8 mouse cellular contexts compared by ENCODE assay signal in genomic region chr7:46840787-46841525, GRCm38 (mm10). TPM values are rescaled to one million over a fixed set of nuclear protein-coding genes. Genes with fewer than 3 reads are reported as not detected.
A peak's percentile ranks its signal among the peaks of the same experiment; 100 is the strongest.
DNase-seq lines count a peak whose midpoint lies in the region; ATAC-seq and TF ChIP-seq lines count a peak whose summit lies in the region.

Gene Ldha, plus strand, starts transcription at chr7:46841475.

- DNase-seq in liver, adult 2 months (ENCODE audit: extremely low read depth, low read depth, low spot score), result no peak
- DNase-seq in liver, result no peak
- no peak for DNase-seq in left cerebral cortex, adult 8-10 months (ENCODE audit: low spot score in 2 of 2)
- no peak for DNase-seq in midbrain, postnatal 0 days (ENCODE audit: low spot score)
- no peak for DNase-seq in ovary, postnatal 36 days (ENCODE audit: low spot score)
- no peak for DNase-seq in c-Kit-positive CD71-positive TER-119-positive erythroid progenitor cells, embryonic 14.5 days (ENCODE audit: low spot score)

- H3K27me3 ChIP-seq in liver, adult 2 months (ENCODE audit: control insufficient read depth, insufficient read depth, low read length), result no peaks in the 10 kb centered on the region
- no peaks in the 10 kb centered on the region for H3K27me3 ChIP-seq in heart, embryonic 11.5 days (ENCODE audit: control insufficient read depth, insufficient read depth, low read length)
- H3K27me3 ChIP-seq in midbrain, postnatal 0 days (ENCODE audit: insufficient read depth, low read length), result no peaks in the 10 kb centered on the region

- no peak for TF ChIP-seq CTCF in liver, adult 2 months (IDR thresholded peaks at IDR 0.05; ENCODE audit: low read depth, low read length)
- no peak for TF ChIP-seq CTCF in cortical plate, adult 2 months (IDR thresholded peaks at IDR 0.05; ENCODE audit: extremely low read depth, insufficient read depth, low read length)
- TF ChIP-seq CTCF in midbrain, postnatal 0 days (IDR thresholded peaks at IDR 0.05), result no peak

- H3K4me3 ChIP-seq in liver, adult 2 months (ENCODE audit: insufficient read depth, low read depth, low read length), result no peak within 1 kb of the TSS
- no peak within 1 kb of the TSS for H3K4me3 ChIP-seq in cortical plate, adult 2 months (ENCODE audit: insufficient read depth, low read length)
- H3K4me3 ChIP-seq in heart, embryonic 11.5 days (ENCODE audit: low read depth, low read length), result no peak within 1 kb of the TSS
- no peak within 1 kb of the TSS for H3K4me3 ChIP-seq in midbrain, postnatal 0 days (ENCODE audit: low read depth, low read length)

- no peak for ATAC-seq in heart, embryonic 11.5 days (replicated peaks; ENCODE audit: insufficient number of reproducible peaks, low FRiP score, low TSS enrichment)
- no peak for ATAC-seq in midbrain, postnatal 0 days (ENCODE audit: low FRiP score)

- peaks cover 3% of the 10 kb centered on the region; the same call in 1 of the 2 replicates for H3K79me2 ChIP-seq in liver, adult 2 months (ENCODE audit: control insufficient read depth, insufficient read depth, low read length)

- no peaks in the 10 kb centered on the region for H3K36me3 ChIP-seq in liver, adult 2 months (ENCODE audit: control insufficient read depth, insufficient read depth, low read length)
- no peaks in the 10 kb centered on the region for H3K36me3 ChIP-seq in heart, embryonic 11.5 days (ENCODE audit: control insufficient read depth, insufficient read depth, low read length)
- no peaks in the 10 kb centered on the region for H3K36me3 ChIP-seq in midbrain, postnatal 0 days (ENCODE audit: insufficient read depth, low read length)

- H3K9me3 ChIP-seq in heart, embryonic 11.5 days (replicated peaks; ENCODE audit: control insufficient read depth, low read length), result no peaks in the 10 kb centered on the region
- H3K9me3 ChIP-seq in midbrain, postnatal 0 days (ENCODE audit: low read length), result no peaks in the 10 kb centered on the region

- H3K4me2 ChIP-seq in heart, embryonic 11.5 days, result no peak within 1 kb of the TSS
- H3K4me2 ChIP-seq in midbrain, postnatal 0 days (ENCODE audit: low read depth, low read length, poor library complexity, severe bottlenecking), result no peak within 1 kb of the TSS

- 74% methylated on average over 6 of the region's 6 CpGs for WGBS in liver, adult 2 months
- WGBS in heart, embryonic 11.5 days (ENCODE audit: insufficient replicate concordance), result 23% methylated on average over 6 of the region's 6 CpGs
- WGBS in midbrain, postnatal 0 days, result 35% methylated on average over 6 of the region's 6 CpGs

- H3K4me1 ChIP-seq in liver, adult 2 months (ENCODE audit: control insufficient read depth, insufficient read depth, low read length), result peaks cover 34% of the 10 kb centered on the region
- H3K4me1 ChIP-seq in cortical plate, adult 2 months (ENCODE audit: control insufficient read depth, insufficient read depth, low read length), result peaks cover 6% of the 10 kb centered on the region; the same call in 1 of the 2 replicates
- peaks cover 26% of the 10 kb centered on the region for H3K4me1 ChIP-seq in heart, embryonic 11.5 days (ENCODE audit: control insufficient read depth, insufficient read depth, low read length)
- peaks cover 18% of the 10 kb centered on the region for H3K4me1 ChIP-seq in midbrain, postnatal 0 days (ENCODE audit: insufficient read depth, low read length)

- TF ChIP-seq POLR2A in liver, adult 2 months (IDR thresholded peaks at IDR 0.05; ENCODE audit: extremely low read depth, insufficient read depth, low read length), result no peak
- TF ChIP-seq POLR2A in cortical plate, adult 2 months (IDR thresholded peaks at IDR 0.05; ENCODE audit: extremely low read depth, insufficient read depth, low read length), result no peak

- H3K9ac ChIP-seq in liver, adult 2 months (ENCODE audit: low read depth, low read length), result no peak within 1 kb of the TSS
- no peak within 1 kb of the TSS for H3K9ac ChIP-seq in heart, embryonic 11.5 days (ENCODE audit: low read depth, low read length)
- no peak within 1 kb of the TSS for H3K9ac ChIP-seq in midbrain, postnatal 0 days (replicated peaks; ENCODE audit: low read length, poor library complexity, severe bottlenecking)

- H3K27ac ChIP-seq in liver, adult 2 months (replicated peaks; ENCODE audit: insufficient read depth, low read depth, low read length), result peak within 1 kb of the TSS; percentile 76
- no peak within 1 kb of the TSS for H3K27ac ChIP-seq in cortical plate, adult 2 months (ENCODE audit: insufficient read depth, low read length)
- H3K27ac ChIP-seq in heart, embryonic 11.5 days (ENCODE audit: low read depth, low read length), result no peak within 1 kb of the TSS
- no peak within 1 kb of the TSS for H3K27ac ChIP-seq in midbrain, postnatal 0 days (ENCODE audit: low read depth, low read length)

RNA-seq across cellular contexts. Expression of gene Ldha, which starts in this region (rescaled TPM):
- 442 and 520 TPM in 2 replicates for total RNA-seq in liver, adult 2 months (2014; rRNA removed)
- polyA plus RNA-seq in liver, adult 2 months (2012; rRNA removed), result 594 and 718 TPM in 2 replicates
- 392 and 402 TPM in 2 replicates for polyA plus RNA-seq in cortical plate, adult 2 months (2012; rRNA removed)
- polyA plus RNA-seq in heart, embryonic 11.5 days (2014; fragmentation: Nextera tagmentation; extraction: Ambion mirVana), result 3,042 and 3,490 TPM in 2 replicates
- total RNA-seq in left cerebral cortex, adult 8-10 months (2022), result 100 to 1,000 TPM; 313 to 352 (median 334) TPM
- 341 and 345 TPM in 2 replicates for total RNA-seq in midbrain, postnatal 0 days (2014; rRNA removed)
- 604 and 701 TPM in 2 replicates for polyA plus RNA-seq in midbrain, postnatal 0 days (2015; fragmentation: Nextera tagmentation; extraction: Ambion mirVana)
